Mouse (Mus musculus): ENCODE results near the gene Gucd1.
"Not testable (repeated sequence)": the region's sequence is repeated elsewhere in the genome, so short reads cannot be mapped to it uniquely, and the experiment has no call there.

Gene Gucd1

GRCm38 (mm10) chr10:75458329-75458728 is 59.4 kb downstream of the Gucd1 start:
- DNase-seq: no peak

GRCm38 (mm10) chr10:75457852-75458251 is 59.9 kb downstream of the Gucd1 start:
- no peak for DNase-seq

- DNase-seq: not testable (repeated sequence)
Observed at GRCm38 (mm10) chr10:75456061-75456831, 61.5 kb downstream of the Gucd1 start.

DNA sequence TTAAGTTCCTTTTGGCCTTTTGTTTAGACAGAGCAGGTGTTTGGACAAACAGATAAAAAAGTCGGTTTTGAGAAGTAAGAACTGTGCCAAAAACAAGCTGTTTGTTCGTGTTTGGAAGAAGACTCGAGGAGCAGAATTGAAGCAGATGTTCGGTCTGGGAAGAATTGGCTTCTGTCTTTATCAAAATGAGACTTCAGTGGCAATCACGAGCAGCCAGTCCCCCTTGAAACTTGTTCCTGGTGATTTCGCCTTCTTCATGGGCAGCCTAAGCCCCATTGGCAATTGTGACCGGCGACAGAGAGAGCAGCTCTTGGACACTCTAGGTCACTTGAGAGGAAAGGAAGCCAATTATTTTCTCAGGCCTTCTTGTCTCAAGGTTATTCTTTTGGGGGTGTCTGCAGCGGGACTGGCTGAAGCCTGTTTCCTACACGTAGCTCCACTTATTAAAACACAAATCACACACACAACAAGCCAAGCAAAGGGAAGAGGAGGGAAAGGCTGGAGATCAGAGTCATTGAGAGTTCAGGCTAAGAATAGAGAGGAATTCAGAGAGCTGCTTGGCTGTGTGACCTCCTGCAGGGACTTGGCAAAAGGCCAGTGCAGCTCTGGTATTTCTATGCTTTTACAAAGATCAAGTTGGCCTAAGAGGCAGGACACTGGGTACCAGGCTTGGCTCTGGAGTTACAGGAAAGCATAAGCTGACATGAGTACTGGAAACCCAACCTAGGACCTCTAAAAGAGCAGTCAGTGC is 66.6 kb downstream of the Gucd1 start:
- DNase-seq: peak; percentile 74

DNA sequence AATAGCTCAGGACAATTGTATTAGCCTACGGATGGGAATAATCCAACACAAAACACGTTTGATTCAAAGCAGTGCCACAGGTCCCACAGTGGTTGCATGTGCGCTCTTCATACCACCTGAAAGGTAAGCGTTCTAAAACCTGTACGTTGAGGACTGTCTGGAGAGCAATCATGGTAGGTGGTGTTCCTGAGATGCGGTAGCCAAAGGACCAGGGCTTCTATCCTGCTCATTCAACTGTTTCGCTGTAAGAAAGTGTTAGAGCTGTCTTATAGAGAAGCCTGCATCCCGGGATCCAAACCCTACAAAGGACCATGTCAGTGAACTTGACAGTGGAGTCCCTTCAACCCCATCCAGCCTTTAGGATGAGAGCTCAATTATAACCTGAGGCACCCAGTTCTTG is 67.4 kb downstream of the Gucd1 start:
- DNase-seq: no peak

DNA sequence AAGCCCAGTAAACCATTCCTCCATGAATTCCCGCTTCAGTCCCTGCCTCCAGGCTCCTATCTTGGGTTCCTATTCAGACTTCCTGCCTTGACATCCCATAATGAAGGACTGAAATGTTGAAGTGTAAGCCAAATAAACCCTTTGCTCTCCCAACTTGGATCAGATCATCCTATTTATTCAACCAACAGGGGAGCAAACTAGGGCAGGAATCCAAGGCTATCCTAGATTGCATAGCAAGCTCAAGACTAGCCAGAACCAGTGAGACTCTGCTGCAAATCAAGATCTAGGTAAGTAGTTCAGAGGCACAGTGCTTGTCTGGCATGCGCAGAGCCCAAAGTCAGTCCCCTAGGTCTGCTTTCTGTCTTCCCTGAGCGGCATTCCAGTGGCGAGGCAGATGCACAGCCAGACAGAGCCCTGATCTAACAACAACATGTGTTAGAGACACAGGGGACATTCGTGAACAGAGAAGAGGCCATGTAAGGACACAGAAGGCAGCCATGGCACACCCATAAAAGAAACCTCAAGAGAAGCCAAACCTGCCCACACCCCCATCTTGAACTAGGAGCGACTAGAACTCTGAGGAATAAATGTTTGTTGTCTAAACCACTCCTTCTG is 68.9 kb downstream of the Gucd1 start:
- DNase-seq: no peak

DNA sequence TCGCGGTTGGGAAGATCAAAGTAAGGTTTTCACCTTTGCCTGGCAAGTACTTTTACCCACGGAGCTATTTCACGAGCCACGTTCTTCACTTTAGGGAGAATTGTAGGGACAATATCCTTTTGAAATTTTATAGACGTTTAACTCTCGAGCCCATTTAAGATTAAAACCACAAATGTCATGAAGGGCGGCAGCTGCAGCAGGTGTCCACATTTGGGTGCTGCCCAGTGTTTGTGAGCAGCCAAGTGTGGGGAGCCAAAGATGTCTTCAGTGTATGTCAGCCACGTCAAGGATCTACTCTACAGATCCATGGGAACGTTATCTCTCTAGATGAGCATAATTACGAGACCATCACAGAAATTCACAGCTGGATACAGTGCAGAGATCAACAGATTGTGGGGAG is 70.3 kb downstream of the Gucd1 start:
- DNase-seq: no peak

GRCm38 (mm10) chr10:75446501-75447083 is 71.2 kb downstream of the Gucd1 start:
- no peak for DNase-seq

GRCm38 (mm10) chr10:75445030-75445429 is 72.7 kb downstream of the Gucd1 start:
- peak; percentile 68 for DNase-seq

- DNase-seq: peak; percentile 90
Observed at GRCm38 (mm10) chr10:75444111-75444826, 73.5 kb downstream of the Gucd1 start.

DNA sequence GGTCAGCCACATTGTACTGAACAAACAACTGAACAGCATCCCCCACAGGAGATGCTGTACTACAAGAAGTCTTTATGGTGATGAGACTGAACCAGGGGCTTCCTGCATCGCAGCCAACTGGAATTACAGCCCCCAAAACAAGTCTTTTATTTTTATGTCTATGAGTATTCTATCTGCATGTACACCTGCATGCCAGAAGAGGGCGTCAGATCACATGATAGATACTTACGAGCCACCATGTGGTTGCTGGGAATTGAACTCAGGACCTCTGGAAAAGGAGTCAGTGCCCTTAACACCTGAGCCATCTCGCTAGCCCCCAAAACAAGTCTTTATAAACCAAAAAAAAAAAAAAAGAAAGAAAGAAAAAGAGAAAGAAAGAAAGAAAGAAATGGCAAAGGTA is 74.8 kb downstream of the Gucd1 start:
- DNase-seq: no peak

GRCm38 (mm10) chr10:75441800-75442199 is 76.0 kb downstream of the Gucd1 start:
- DNase-seq: no peak

DNA sequence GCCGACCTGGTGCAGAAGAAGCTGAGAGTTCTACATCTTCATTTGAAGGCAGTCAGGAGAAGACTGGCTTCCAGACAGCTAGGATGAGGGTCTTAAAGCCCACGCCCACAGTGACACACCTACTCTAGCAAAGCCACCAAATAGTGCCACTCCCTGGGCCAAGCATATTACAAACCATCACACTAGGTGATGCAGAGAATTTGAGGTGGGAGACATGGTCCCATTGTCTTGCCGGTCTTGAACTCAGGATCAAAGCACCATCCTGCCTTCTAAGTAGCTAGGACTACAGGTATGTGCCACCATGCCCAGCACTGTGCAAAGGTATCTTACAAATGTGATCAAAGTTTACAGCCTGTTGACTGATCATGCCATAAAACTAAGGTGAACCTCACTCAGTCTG is 77.0 kb downstream of the Gucd1 start:
- no peak for DNase-seq

- DNase-seq: peak; percentile 87
Observed at GRCm38 (mm10) chr10:75439211-75439811, 78.5 kb downstream of the Gucd1 start.

- peak; percentile 62 for DNase-seq
Observed at GRCm38 (mm10) chr10:75438132-75438810, 79.5 kb downstream of the Gucd1 start.

DNA sequence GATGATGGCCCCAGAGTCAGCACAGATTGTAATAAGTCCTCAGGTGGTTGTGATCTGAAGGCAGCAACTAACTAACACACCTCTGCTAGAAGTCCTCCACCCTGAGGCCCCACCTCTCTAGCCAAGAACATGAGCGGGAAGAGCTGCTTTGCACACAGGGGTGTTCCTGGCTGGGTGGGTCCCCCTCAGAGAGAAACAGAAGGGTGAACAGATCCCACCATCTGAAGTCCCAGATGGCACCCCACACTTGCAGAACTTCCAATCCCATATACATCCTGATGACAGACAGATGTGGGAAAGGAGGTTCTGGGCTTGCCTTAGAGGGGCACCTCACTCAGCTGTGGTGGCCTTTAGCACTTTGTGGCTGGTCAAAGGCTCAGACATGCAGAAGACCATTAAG is 80.5 kb downstream of the Gucd1 start:
- no peak for DNase-seq

DNA sequence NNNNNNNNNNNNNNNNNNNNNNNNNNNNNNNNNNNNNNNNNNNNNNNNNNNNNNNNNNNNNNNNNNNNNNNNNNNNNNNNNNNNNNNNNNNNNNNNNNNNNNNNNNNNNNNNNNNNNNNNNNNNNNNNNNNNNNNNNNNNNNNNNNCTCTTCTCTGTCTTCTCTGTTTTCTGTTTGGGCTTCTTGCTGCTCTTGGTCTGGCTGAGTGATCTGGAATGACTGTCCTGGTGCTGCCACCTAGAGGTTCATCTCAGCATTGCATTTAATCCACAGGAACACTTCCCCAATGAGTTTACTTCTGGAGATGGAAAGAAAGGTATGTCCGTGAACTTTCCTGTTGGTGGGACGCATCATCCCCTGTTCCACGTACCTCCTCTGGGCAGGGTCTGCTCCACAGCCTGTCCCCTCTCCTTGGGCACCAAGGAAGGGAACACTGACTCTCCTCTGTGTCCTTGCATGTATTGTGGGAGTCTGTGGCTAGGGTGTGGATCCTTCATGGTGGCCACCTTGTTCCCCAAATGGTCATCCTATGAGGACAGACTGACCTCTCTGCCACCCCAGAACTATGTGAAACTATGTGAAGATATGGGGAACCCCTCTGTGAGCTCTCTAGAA is 81.1 kb downstream of the Gucd1 start:
- DNase-seq: peak; percentile 88

GRCm38 (mm10) chr10:75430633-75431032 is 87.1 kb downstream of the Gucd1 start:
- no peak for DNase-seq

DNA sequence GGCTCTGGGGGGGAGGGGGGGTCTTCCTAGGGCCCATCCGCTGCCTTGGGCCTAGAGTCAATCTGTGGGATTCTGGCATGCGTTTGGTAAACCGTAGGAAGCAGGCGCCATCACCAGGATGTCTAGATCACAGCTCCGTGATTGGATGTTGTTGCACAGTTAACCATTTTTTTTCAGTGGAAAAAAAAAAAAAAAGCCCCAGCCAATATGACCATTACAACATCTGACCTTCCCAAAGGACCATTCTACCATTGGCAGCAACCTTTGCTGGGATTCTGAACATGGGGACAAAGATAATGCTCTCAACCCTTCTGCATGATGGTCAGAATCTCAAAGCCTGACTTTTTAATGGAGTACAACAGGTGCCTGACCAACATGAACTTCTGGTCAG is 87.6 kb downstream of the Gucd1 start:
- DNase-seq: no peak

DNA sequence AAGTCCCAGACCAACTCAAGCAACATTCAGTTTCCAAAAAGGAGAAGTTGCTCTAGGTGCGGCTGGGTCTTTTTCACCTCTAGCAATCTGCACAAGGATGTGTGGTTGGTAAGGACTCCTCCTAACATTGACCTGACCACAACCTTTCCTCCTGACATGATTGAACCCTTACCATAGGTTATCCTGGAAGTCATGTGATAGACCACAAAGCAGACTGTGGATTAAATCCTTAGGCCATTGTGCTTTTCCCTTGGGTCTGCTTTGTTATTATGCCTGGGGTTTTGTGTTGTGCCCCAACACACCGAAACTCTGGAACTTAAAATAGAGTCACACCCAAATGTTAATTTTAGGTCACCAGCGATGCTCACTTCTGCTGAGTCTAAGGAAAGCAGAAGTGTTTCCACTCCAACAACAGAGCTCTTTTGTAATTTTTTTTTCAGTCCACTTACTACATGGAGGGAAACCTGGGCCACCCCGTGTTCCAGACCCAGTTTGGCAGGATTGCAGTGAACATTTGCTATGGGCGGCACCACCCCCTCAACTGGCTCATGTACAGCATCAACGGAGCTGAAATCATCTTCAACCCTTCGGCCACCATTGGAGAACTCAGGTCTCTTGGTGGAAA is 88.1 kb downstream of the Gucd1 start:
- DNase-seq: no peak

DNA sequence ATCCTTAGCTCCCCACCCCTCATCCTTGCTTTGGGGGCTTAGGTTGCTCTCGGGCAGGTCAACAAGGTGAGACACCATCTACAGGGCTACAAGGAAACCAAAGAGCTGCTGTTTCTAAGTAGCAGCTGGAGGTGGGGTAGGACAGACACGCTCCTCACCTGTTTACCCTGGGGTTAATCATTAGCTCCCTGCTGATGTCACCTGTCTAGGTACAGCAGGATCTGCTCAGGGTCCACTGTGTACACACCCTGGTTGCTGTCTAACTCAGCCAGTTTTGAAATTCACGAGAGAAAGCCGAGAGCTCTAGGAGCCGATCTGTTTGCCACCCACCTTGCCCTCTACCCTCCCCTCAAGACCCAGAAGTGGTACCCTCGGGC is 88.8 kb downstream of the Gucd1 start:
- no peak for DNase-seq
